Mouse (Mus musculus): Measurements from ENCODE around the gene Dock9. TPM values are rescaled to one million over a fixed set of nuclear protein-coding genes. Genes with fewer than 3 reads are reported as not detected.
"Not testable (repeated sequence)": the region's sequence is repeated elsewhere in the genome, so short reads cannot be mapped to it uniquely, and the experiment has no call there.

Gene Dock9
- total and polyA plus RNA-seq, 3 experiments, result 3.4 to 21.7 (median 9.3) TPM

GRCm38 (mm10) chr14:121697143-121697680, 100.4 kb downstream of the Dock9 start:
- DNase-seq (ENCODE audit: low spot score) (no peak), ATAC-seq (ENCODE audit: extremely low read depth, insufficient number of reproducible peaks, low FRiP score, poor library complexity, severe bottlenecking) (no peak)
- Histone ChIP-seq H3K27me3 (ENCODE audit: insufficient read depth, low read length) (no peaks in the 10 kb centered on the region), H3K4me3 (ENCODE audit: low read depth, low read length) (no peak overlapping the region), H3K4me1 (ENCODE audit: insufficient read depth, low read depth, low read length) (no peaks in the 10 kb centered on the region; the same call in 1 of the 2 replicates), H3K36me3 (replicated peaks) (no peaks in the 10 kb centered on the region), H3K9me3 (replicated peaks) (no peaks in the 10 kb centered on the region)
- TF ChIP-seq GATA1 (IDR thresholded peaks at IDR 0.05; ENCODE audit: borderline replicate concordance, low read length) (no peak), CTCF (IDR thresholded peaks at IDR 0.05; ENCODE audit: low read depth, low read length) (no peak), GATA2 (IDR thresholded peaks at IDR 0.05; ENCODE audit: borderline replicate concordance, low read depth, low read length) (no peak), TAL1 (conservative IDR thresholded peaks at IDR 0.05; ENCODE audit: low read depth, low read length) (no peak), POLR2AphosphoS5 (IDR thresholded peaks at IDR 0.05; ENCODE audit: insufficient replicate concordance, low read depth, low read length) (no peak)

- no peak for ATAC-seq (ENCODE audit: extremely low read depth, insufficient number of reproducible peaks, low FRiP score, poor library complexity, severe bottlenecking)
Measured at GRCm38 (mm10) chr14:121696429-121697118, 101.1 kb downstream of the Dock9 start.

GRCm38 (mm10) chr14:121694706-121695105, 102.9 kb downstream of the Dock9 start:
- Histone ChIP-seq H3K27me3 (ENCODE audit: insufficient read depth, low read length) (no peaks in the 10 kb centered on the region), H3K9me3 (replicated peaks) (no peaks in the 10 kb centered on the region), H3K36me3 (replicated peaks) (no peaks in the 10 kb centered on the region), H3K4me3 (ENCODE audit: low read depth, low read length) (no peak overlapping the region), H3K4me1 (ENCODE audit: insufficient read depth, low read depth, low read length) (no peaks in the 10 kb centered on the region; the same call in 1 of the 2 replicates)
- DNase-seq (ENCODE audit: low spot score) (no peak), ATAC-seq (ENCODE audit: extremely low read depth, insufficient number of reproducible peaks, low FRiP score, poor library complexity, severe bottlenecking) (no peak)
- TF ChIP-seq CTCF (IDR thresholded peaks at IDR 0.05; ENCODE audit: low read depth, low read length) (no peak), GATA2 (IDR thresholded peaks at IDR 0.05; ENCODE audit: borderline replicate concordance, low read depth, low read length) (no peak)

More at GRCm38 (mm10) chr14:121696429-121697118, 101.1 kb downstream of the Dock9 start:
- no peak for DNase-seq (ENCODE audit: low spot score)
- no peaks in the 10 kb centered on the region for H3K9me3 ChIP-seq (replicated peaks)
- no peaks in the 10 kb centered on the region for H3K36me3 ChIP-seq (replicated peaks)
- H3K27me3 ChIP-seq (ENCODE audit: insufficient read depth, low read length), result no peaks in the 10 kb centered on the region
- no peak for TF ChIP-seq GATA1 (IDR thresholded peaks at IDR 0.05; ENCODE audit: borderline replicate concordance, low read length)
- no peak for TF ChIP-seq CTCF (IDR thresholded peaks at IDR 0.05; ENCODE audit: low read depth, low read length)
- TF ChIP-seq POLR2AphosphoS5 (IDR thresholded peaks at IDR 0.05; ENCODE audit: insufficient replicate concordance, low read depth, low read length), result no peak
- TF ChIP-seq GATA2 (IDR thresholded peaks at IDR 0.05; ENCODE audit: borderline replicate concordance, low read depth, low read length), result no peak
- TF ChIP-seq TAL1 (conservative IDR thresholded peaks at IDR 0.05; ENCODE audit: low read depth, low read length), result no peak
- H3K4me1 ChIP-seq (ENCODE audit: insufficient read depth, low read depth, low read length), result no peaks in the 10 kb centered on the region; the same call in 1 of the 2 replicates
- no peak overlapping the region for H3K4me3 ChIP-seq (ENCODE audit: low read depth, low read length)

GRCm38 (mm10) chr14:121693991-121694594, 103.5 kb downstream of the Dock9 start:
- TF ChIP-seq GATA1 (IDR thresholded peaks at IDR 0.05; ENCODE audit: borderline replicate concordance, low read length) (no peak), POLR2AphosphoS5 (IDR thresholded peaks at IDR 0.05; ENCODE audit: insufficient replicate concordance, low read depth, low read length) (no peak), CTCF (IDR thresholded peaks at IDR 0.05; ENCODE audit: low read depth, low read length) (no peak), TAL1 (conservative IDR thresholded peaks at IDR 0.05; ENCODE audit: low read depth, low read length) (no peak), GATA2 (IDR thresholded peaks at IDR 0.05; ENCODE audit: borderline replicate concordance, low read depth, low read length) (no peak)
- no peak for DNase-seq (ENCODE audit: low spot score)

GRCm38 (mm10) chr14:121689649-121690048, 108.0 kb downstream of the Dock9 start:
- not testable (repeated sequence) for H3K27me3 ChIP-seq (ENCODE audit: insufficient read depth, low read length); H3K4me1 ChIP-seq (ENCODE audit: insufficient read depth, low read depth, low read length); H3K4me3 ChIP-seq (ENCODE audit: low read depth, low read length); DNase-seq (ENCODE audit: low spot score); ATAC-seq (ENCODE audit: extremely low read depth, insufficient number of reproducible peaks, low FRiP score, poor library complexity, severe bottlenecking); H3K9me3 ChIP-seq (replicated peaks); H3K36me3 ChIP-seq (replicated peaks)

More at GRCm38 (mm10) chr14:121693991-121694594, 103.5 kb downstream of the Dock9 start:
- H3K4me1 ChIP-seq (ENCODE audit: insufficient read depth, low read depth, low read length), result no peaks in the 10 kb centered on the region; the same call in 1 of the 2 replicates
- no peak overlapping the region for H3K4me3 ChIP-seq (ENCODE audit: low read depth, low read length)
- H3K9me3 ChIP-seq (replicated peaks), result no peaks in the 10 kb centered on the region
- no peaks in the 10 kb centered on the region for H3K36me3 ChIP-seq (replicated peaks)
- H3K27me3 ChIP-seq (ENCODE audit: insufficient read depth, low read length), result no peaks in the 10 kb centered on the region
- no peak for ATAC-seq (ENCODE audit: extremely low read depth, insufficient number of reproducible peaks, low FRiP score, poor library complexity, severe bottlenecking)

GRCm38 (mm10) chr14:121688175-121688574, 109.5 kb downstream of the Dock9 start:
- no peak overlapping the region for H3K4me3 ChIP-seq (ENCODE audit: low read depth, low read length)
- DNase-seq (ENCODE audit: low spot score), result no peak
- no peaks in the 10 kb centered on the region for H3K36me3 ChIP-seq (replicated peaks)
- H3K27me3 ChIP-seq (ENCODE audit: insufficient read depth, low read length), result no peaks in the 10 kb centered on the region
- TF ChIP-seq GATA1 (IDR thresholded peaks at IDR 0.05; ENCODE audit: borderline replicate concordance, low read length), result no peak
- TF ChIP-seq CTCF (IDR thresholded peaks at IDR 0.05; ENCODE audit: low read depth, low read length), result no peak
- TF ChIP-seq POLR2AphosphoS5 (IDR thresholded peaks at IDR 0.05; ENCODE audit: insufficient replicate concordance, low read depth, low read length), result no peak
- TF ChIP-seq GATA2 (IDR thresholded peaks at IDR 0.05; ENCODE audit: borderline replicate concordance, low read depth, low read length), result no peak
- TF ChIP-seq TAL1 (conservative IDR thresholded peaks at IDR 0.05; ENCODE audit: low read depth, low read length), result no peak
- H3K4me1 ChIP-seq (ENCODE audit: insufficient read depth, low read depth, low read length), result peaks cover 5% of the 10 kb centered on the region
- ATAC-seq (ENCODE audit: extremely low read depth, insufficient number of reproducible peaks, low FRiP score, poor library complexity, severe bottlenecking), result no peak
- no peaks in the 10 kb centered on the region for H3K9me3 ChIP-seq (replicated peaks)

Measured in G1E (cell line).